Mouse (Mus musculus) spleen, postnatal 10 days (tissue): ENCODE data around the gene 1700113H08Rik.
A peak's percentile ranks its signal among the peaks of the same experiment; 100 is the strongest.

Source experiments
- DNase-seq, 2 experiments: peaks; one replicate each; pipeline ENCODE4 v3.0.0; 2021 to 2022; ENCODE audit warnings: low spot score in 2 of 2

The 1700113H08Rik gene

DNA sequence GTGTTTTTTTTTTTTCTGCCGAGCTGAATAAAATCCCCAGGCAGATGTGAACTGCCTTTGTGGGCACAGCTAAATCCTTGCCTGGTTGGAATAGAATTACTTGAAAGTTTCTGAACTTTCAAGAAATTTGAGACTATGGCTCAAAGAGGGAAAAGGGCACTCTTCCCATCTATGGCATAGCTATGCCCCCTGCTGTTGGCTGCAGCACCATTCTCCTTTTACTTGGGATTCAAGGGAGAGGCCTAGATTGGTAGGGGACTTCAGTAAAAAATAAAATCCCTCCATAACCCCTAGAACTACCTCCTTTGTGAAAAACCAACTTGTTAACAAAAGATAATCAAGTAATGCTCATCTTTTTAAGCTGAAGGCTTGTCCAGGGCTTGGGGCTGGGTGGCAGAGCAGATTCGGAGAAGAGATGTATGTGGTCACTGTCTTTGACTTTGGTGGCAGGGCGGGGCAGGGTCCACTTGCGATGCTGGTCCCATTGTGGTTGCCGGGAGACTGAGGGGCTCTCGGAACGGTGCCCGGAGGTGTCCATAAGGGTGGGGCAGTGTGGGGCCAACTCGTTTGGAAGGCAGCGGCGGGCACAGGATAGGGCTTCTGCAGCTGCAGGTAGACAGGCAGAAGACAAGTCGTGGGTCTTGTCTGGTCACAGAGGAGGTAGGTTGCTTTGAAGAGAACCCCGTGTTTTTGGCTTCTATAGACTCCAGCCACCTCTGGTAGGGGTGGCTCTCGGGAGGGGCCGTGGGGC, at the start of gene 1700113H08Rik:
Gene 1700113H08Rik (plus strand): TSS at position 546 of the 751 bp plus-strand sequence.
- DNase-seq: no peak

DNA sequence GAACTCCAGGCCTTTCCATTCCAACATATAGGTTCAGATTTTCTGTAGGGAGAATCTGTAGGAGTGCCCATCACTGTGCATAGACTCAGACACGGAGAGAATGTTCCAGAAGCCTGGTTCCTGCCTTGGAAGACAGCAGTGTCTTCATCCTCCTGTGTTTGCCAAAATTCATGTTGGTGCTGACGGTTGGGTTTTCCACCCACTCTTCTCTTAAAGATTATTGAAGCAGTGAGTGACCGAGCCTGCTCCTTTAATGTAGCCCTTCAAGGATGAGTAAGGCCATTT, 49.7 kb upstream of the 1700113H08Rik start:
- DNase-seq: no peak

DNA sequence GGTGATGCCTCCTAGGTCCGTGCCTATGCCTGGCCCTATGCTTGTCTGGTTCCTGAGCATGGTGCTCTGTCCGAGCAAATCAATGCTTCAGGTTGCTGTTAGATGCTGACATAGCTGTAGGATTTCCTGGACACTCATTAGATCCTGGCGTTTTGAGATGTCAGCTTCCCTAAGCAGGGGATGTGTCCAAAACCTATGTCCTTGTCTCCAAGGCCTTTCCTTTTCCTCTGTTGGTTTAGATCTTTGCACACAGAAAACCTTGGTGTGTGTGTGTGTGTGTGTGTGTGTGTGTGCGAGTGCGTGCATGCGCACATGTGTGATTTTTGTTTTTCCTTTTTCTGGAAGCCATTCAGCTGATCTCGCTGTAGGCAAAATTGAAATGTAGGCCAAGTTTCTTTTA, 45.8 kb upstream of the 1700113H08Rik start:
- DNase-seq: no peak

GRCm38 (mm10) chr10:87014391-87014965, 43.4 kb upstream of the 1700113H08Rik start:
- no peak for DNase-seq

DNA sequence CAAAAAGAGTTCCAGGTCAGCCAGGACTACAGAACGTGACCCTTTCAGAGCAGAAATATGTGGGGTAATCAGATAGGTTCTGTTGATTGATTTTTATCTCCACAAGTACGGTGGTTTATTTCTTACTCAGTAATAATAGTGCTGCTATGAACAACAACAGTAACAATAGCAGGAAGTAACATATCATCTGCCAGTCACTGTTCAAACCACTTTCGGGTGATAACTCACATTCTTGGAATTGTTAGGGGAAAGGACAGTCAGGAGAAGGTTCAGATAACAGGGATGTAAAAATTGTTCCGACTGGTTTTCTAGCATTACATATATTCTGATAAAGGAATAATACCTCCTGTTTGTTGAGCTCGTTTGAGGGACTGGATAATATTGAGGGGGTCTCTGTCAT, 42.4 kb upstream of the 1700113H08Rik start:
- DNase-seq: no peak

GRCm38 (mm10) chr10:87016151-87016692, 41.6 kb upstream of the 1700113H08Rik start:
- DNase-seq: no peak

- no peak for DNase-seq
Observed at GRCm38 (mm10) chr10:87018876-87019275, 39.0 kb upstream of the 1700113H08Rik start.

- DNase-seq: peak in 1 of 2 experiments; percentile 58
Observed at GRCm38 (mm10) chr10:87020711-87021110, 37.1 kb upstream of the 1700113H08Rik start.

DNA sequence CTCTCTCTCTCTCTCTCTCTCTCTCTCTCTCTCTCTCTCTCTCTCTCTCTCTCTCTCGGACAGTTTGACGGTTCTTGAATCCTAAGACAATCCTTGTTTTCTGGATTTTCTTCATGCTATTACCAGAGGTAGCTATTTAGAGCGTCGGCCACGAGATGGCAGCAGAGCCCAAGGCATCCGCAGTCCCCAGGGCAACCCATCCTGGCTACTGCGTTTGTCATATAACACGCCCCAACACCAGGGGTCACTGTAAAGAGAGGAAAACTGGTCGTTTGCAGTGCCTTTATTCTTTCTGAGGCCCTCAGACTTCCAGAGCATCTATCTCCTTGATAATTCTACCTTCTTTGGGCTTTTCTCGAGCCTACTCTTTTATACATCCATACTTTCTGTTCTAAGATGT, 33.0 kb upstream of the 1700113H08Rik start:
- peak; percentile 31 to 82 for DNase-seq

DNA sequence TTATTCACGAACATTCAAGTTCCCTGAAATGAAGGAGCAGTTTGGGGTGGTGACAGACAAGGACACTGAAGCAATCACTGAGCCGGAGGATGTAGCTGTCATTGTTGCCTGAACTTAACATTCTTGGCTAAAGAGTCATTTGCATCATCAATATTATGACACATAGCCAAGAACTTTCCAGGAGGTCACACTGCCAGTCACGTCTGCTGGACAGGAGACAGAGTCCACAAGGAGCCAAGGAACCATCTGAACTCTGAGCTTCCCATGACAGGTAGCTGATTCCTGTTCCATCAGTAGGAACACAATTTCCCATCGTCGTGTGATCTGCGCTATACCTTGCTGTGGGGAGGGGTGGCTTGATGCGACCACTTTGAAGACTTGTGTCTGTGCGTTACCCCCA, 25.1 kb upstream of the 1700113H08Rik start:
- no peak for DNase-seq

DNA sequence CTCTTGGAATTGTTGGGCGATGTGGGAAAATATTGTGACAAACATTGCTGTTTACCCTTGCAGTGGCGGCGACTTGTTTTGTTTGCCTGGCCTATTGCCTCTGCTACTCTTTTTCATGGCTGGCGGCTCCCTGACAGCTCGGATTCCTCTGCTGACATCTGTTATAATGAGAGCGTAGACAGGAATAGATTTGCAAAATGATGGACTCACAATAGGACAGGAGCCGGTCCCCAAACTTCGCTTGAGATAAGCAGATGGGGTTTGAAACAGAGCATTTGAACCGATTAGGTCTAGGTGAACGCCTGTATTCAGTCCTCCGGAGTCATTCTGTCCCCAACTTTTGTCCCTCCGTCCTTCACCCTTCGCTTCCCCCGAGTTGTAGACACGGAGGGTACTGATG, 22.0 kb upstream of the 1700113H08Rik start:
- DNase-seq: no peak

- DNase-seq: no peak
Observed at GRCm38 (mm10) chr10:87036271-87036703, 21.6 kb upstream of the 1700113H08Rik start.

DNA sequence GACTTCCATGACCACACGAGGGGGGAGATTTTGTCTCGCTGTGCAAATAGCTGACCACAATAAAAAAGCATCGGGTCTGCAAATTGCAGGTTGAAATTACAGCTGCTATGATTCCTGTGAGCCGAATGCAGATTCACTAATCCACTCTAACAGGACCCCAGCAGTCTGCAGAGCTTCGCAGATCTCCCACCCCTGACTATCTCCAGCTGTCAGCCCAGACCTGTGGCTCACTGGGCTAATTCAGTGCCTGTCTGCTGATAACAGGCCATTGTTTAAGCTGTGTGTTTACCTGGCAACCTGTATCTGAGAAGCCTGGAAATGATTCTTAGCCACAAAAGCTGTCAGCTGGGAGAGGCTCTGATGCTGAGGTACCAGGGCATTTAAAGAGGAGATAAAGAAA, 20.8 kb upstream of the 1700113H08Rik start:
- DNase-seq: no peak

DNA sequence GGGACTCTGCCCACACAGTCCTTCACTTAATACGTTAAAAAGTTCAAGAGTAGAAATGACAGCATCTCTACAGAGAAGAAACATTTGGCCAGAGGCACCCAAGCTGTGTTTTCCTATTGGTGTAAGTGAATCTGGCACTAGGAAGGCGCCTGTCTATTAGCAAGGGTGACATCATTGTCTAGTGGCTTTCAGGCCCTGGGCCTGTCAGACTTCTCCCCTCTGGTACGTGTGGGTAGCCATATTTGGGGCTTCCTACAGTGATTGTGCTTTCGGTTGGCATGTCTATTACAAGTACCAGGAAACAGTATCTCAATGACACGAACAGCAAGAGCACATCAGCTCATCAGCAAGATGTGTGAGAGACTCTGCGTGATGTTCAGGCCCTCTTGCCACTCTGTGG, 18.5 kb upstream of the 1700113H08Rik start:
- DNase-seq: no peak

DNA sequence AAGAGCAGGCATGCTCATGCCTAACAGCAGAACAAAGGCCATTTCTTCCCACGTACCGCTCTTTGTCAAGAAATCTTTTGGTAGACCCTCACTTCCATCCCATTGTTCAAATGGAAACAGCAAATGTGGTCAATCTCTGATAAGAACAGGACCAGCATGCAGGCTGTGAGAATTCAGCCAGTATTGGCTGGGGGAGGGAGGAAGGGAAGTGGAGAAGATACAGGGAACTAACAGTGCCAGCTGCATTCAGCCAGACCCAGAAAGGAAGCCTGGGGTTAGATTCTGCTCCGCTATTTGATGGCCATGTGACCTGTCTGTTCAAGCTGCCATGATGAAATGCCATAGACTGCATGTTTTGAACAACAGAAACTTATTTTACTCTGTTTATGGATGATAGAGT, 18.0 kb upstream of the 1700113H08Rik start:
- DNase-seq: no peak

DNA sequence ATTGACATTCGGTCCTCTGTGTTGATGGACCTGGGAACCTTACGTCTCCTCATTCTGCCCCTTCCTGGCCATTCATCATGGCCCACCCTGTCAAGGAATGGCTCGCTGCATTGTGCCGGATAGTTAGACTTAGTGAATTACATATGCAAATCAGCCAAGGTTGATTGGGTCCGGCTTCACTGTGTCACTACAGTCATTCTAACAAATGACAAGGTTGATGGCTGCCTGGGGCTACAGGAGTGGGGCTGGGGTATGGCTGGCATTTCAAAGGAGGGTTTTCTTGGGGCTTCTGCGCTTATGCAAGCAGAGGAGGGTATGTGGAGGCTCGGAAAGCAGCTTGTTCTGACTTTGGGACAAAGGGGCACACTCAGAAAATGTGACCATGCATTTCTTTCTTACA, 16.6 kb upstream of the 1700113H08Rik start:
- no peak for DNase-seq

DNA sequence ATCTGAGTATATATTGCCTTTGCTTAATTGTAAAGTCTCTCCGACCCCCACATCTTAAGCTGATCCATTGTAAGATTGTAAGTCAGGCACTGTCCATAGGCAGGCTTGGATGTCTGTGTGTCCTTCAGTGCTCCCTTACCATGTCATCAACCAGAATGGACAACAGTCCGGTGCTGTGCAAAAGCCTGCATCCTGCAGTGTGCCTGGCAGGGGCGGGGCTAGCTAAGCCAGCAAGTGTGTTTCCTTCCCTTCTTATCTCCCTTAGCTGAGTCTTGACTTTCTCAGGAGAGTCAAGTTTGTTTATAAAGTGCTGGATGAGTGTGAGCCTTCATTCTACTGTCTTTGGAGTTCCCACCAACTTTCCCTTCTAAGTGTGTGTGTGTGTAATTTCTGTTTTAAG, 12.6 kb upstream of the 1700113H08Rik start:
- DNase-seq: no peak

- no peak for DNase-seq
Observed at GRCm38 (mm10) chr10:87046469-87046868, 11.4 kb upstream of the 1700113H08Rik start.

DNA sequence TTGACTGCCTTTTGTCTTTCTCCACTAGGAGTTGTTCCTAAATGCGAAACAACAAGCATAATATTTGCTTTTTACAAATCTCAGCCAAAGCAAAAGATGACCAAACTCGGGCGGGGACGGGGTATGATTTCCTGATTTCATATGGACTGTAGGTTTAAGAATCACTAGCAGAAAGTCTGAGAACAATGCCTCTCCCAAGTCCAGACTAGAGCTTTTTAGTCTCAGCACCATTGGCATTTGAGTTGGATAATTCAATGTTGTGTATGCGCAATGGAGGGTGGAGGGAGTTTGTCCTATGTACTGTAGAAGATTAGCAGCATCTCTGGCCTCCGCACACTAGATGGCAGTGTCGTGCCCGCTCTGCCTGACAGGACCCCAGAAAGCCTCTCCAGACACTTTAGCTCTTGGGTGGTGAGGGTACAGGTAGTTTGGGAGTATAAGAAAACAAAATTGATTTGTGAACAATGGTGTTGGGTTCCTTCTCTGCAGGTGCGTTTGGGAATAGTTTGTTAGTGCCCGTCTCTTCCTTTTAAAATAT, 10.8 kb upstream of the 1700113H08Rik start:
- peak in 1 of 2 experiments; percentile 30 for DNase-seq

- DNase-seq: no peak
Observed at GRCm38 (mm10) chr10:87049179-87049578, 8.7 kb upstream of the 1700113H08Rik start.

- no peak for DNase-seq
Observed at GRCm38 (mm10) chr10:87051714-87052113, 6.1 kb upstream of the 1700113H08Rik start.

DNA sequence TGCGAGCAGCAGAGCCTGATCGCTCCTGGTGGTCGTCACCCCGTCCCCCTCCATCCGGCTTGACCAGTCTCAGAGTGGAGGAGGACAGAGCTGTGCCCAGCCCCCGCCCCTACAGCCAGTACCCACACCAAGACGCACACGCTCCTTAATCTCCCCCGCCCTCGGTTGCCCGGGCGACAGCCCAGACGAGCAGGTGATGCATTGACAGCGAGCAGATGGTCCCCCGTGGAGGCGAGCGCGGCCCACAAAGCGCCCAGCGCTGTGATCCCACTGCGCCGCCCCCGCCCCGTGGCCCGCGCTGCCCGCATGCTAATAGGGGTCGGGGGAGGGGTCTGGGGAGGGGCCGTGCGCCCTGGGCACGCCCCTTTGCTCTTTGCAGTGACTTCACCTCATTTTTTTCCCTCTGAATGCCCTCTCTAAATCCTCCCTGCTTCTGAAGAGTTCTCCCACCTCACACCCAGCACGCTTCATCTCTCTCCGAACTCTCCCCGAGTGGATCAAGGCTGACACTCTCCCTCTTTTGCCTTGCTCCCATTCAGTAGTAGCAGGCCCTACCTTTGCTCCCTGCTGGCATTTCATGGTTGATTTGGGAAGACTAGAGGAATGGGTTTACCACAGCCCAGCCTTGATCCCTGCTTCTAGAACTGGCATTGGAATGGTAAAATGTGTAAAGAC, 543 bp downstream of the 1700113H08Rik start:
- peak in 1 of 2 experiments; percentile 13 for DNase-seq

GRCm38 (mm10) chr10:87058926-87059325, 1.1 kb downstream of the 1700113H08Rik start:
- DNase-seq: no peak
